Mouse (Mus musculus) stomach, embryonic 14.5 days (tissue): ENCODE results near the gene Fto. TPM values are rescaled to one million over a fixed set of nuclear protein-coding genes. Genes with fewer than 3 reads are reported as not detected.

Experiments
- ATAC-seq: fragments of 200-750 bp; cut with Nextera tagmentation; 2 replicates; pipeline ENCODE4 v1.8.0; 2017; ENCODE audit warnings: low read depth, moderate TSS enrichment; ENCODE audit not compliant: insufficient number of reproducible peaks, insufficient read depth, low FRiP score
- H3K27ac ChIP-seq: fragments of 300-500 bp; sonication (generic); 2 replicates; pipeline ENCODE4 v1.5.1; 2014; ENCODE audit warnings: mild to moderate bottlenecking, low read length, moderate library complexity, mixed read lengths
- H3K27me3 ChIP-seq: fragments of 300-500 bp; sonication (generic); 2 replicates; pipeline ENCODE4 v1.6.1; 2014; ENCODE audit warnings: low read length, control low read depth, mixed read lengths; ENCODE audit not compliant: control insufficient read depth, insufficient read depth
- H3K36me3 ChIP-seq: fragments of 300-500 bp; sonication (generic); 2 replicates; pipeline ENCODE4 v1.6.1; 2014; ENCODE audit warnings: mild to moderate bottlenecking, control low read depth, low read length, moderate library complexity, mixed read lengths; ENCODE audit not compliant: control insufficient read depth, insufficient read depth
- H3K4me1 ChIP-seq: fragments of 300-500 bp; sonication (generic); 2 replicates; pipeline ENCODE4 v1.6.1; 2014; ENCODE audit warnings: low read length, control low read depth, mixed read lengths; ENCODE audit not compliant: control insufficient read depth, insufficient read depth
- H3K4me2 ChIP-seq: fragments of 300-500 bp; sonication (generic); replicated peaks from 2 replicates; pipeline ENCODE4 v1.6.1; 2014; ENCODE audit warnings: low read depth, low read length, control low read depth
- H3K4me3 ChIP-seq: fragments of 300-500 bp; sonication (generic); 2 replicates; pipeline ENCODE4 v1.5.1; 2014; ENCODE audit warnings: low read depth, low read length, control low read depth
- H3K9ac ChIP-seq: fragments of 300-500 bp; sonication (generic); replicated peaks from 2 replicates; pipeline ENCODE4 v1.6.1; 2014; ENCODE audit warnings: low read depth, mild to moderate bottlenecking, control low read depth, low read length, moderate library complexity, mixed read lengths
- H3K9me3 ChIP-seq: fragments of 300-500 bp; sonication (generic); 2 replicates; pipeline ENCODE4 v1.6.1; 2016; ENCODE audit warnings: low read depth, low read length, control low read depth; ENCODE audit not compliant: control insufficient read depth
- WGBS: fragments of 180-500 bp; shearing (Covaris S2); extraction: QIAGEN DNeasy Blood & Tissue Kit; methylation state at CpG from one replicate; pipeline ENCODE4 v1.1.7; 2014; 5-methylcytosine and 5-hydroxymethylcytosine counted together
- polyA plus RNA-seq: library from polyadenylated mRNA; unstranded; fragments of >200 nt; fragmentation: Nextera tagmentation; extraction: Ambion mirVana; gene quantifications from 2 replicates; pipeline ENCODE4 v1.2.1, GENCODE M21; 2014

Gene Fto
- polyA plus RNA-seq, 1 experiment from 2014 or later, result 89.6 TPM

DNA sequence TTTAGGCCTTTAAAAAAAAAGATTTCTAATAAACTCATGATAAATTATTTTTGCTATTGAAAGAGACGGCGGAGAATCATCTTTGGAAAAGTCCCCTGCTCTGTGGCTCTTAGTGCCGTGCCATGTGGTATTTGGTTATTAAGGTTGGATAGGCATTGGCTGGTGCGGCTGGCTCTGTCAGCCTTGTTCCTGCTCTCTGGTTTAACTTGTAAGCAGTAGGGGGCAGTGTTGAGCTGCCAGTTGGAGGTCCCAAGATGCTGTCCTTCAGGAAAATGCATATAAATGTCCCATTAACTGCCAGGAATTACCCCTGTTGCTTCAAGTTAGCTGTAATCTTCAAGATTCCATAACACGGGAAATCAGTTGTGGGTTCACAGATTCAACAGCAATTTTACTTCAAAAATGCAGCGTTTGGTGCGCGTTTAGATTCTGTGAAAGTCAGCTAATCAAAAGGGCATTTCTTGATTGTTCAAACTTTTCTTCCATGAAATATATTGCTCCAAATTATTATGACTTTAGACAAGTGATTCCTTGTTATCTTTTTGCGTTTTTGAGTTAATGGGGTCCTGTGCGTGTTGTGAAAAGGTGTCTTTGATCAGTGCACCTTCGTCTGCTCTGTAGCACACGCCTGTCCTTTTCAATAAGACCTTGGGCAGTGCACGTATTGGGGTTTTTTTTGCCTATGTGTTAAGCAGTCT lies 174.9 kb downstream of the Fto start:
- WGBS, result 55% methylated on average over 13 of the region's 13 CpGs
- Histone ChIP-seq H3K27me3 (no peaks in the 10 kb centered on the region), H3K9me3 (no peaks in the 10 kb centered on the region), H3K4me2 (no peak overlapping the region), H3K4me1 (no peaks in the 10 kb centered on the region; the same call in 1 of the 2 replicates), H3K27ac (no peak overlapping the region), H3K4me3 (no peak overlapping the region), H3K36me3 (0 out of 2 replicates have a peak, but pooled peaks cover 2% of the 10 kb centered on the region), H3K9ac (no peak overlapping the region)
- no peak for ATAC-seq

- Histone ChIP-seq H3K27me3 (no peaks in the 10 kb centered on the region), H3K4me1 (no peaks in the 10 kb centered on the region; the same call in 1 of the 2 replicates), H3K27ac (no peak overlapping the region), H3K36me3 (0 out of 2 replicates have a peak, but pooled peaks cover 2% of the 10 kb centered on the region), H3K9me3 (no peaks in the 10 kb centered on the region), H3K4me2 (no peak overlapping the region), H3K4me3 (no peak overlapping the region), H3K9ac (no peak overlapping the region)
- 66% methylated on average over 10 of the region's 10 CpGs for WGBS
- ATAC-seq, result no peak
Measured at GRCm38 (mm10) chr8:91488784-91489450, 175.6 kb downstream of the Fto start.

GRCm38 (mm10) chr8:91490065-91490464 lies 176.7 kb downstream of the Fto start:
- Histone ChIP-seq H3K36me3 (0 out of 2 replicates have a peak, but pooled peaks cover 2% of the 10 kb centered on the region), H3K4me1 (no peaks in the 10 kb centered on the region; the same call in 1 of the 2 replicates), H3K27ac (no peak overlapping the region), H3K9ac (no peak overlapping the region), H3K9me3 (no peaks in the 10 kb centered on the region), H3K27me3 (no peaks in the 10 kb centered on the region), H3K4me2 (no peak overlapping the region), H3K4me3 (no peak overlapping the region)
- WGBS, result 27% methylated on average over 5 of the region's 5 CpGs
- no peak for ATAC-seq

DNA sequence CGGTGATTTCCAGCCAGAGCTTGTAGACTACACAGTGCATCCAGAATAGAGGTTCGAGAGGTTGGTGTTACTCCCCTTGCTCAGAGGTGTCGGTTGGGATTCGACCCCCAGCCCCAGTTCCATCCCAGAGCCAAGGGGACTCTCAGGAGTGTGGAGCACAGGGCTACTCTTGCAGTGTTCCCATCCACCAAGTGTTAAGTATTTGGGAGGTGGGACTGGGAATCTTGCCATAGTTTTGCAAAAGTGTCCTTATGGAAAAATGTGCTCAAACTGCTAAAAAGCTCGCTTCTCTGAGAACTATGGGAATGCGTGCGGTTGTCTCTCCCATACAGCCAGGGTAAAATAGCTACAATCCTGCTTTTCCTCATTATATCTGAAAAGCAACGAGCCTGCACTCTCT lies 180.0 kb downstream of the Fto start:
- Histone ChIP-seq H3K27ac (no peak overlapping the region), H3K4me1 (no peaks in the 10 kb centered on the region; the same call in 1 of the 2 replicates), H3K36me3 (no peaks in the 10 kb centered on the region), H3K9ac (no peak overlapping the region), H3K27me3 (no peaks in the 10 kb centered on the region), H3K9me3 (no peaks in the 10 kb centered on the region), H3K4me3 (no peak overlapping the region), H3K4me2 (no peak overlapping the region)
- WGBS, result 72% methylated on average over 8 of the region's 8 CpGs
- no peak for ATAC-seq

- WGBS, result 61% methylated on average over 10 of the region's 10 CpGs
- no peaks in the 10 kb centered on the region; the same call in 1 of the 2 replicates for H3K4me1 ChIP-seq
- no peak for ATAC-seq
Measured at GRCm38 (mm10) chr8:91494501-91495259, 181.4 kb downstream of the Fto start.

DNA sequence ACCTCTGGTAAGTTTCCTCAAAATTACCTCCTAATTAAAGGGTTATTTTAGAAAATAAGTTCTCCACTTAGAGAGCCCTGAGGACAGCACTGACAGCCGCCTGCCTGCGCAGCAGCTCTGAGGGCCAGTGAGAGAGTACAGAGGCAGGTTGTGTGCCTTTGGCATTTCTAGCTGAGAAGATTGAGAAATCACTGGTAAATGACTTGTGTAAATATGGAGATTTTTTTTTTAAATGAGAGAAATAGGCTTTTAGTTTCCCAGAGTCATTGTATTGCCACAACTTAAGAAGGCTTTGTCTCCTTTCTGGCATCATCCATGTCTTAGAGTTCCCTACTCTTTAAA lies 181.9 kb downstream of the Fto start:
- no peaks in the 10 kb centered on the region for H3K4me1 ChIP-seq
- no peak overlapping the region for H3K4me2 ChIP-seq
- no peaks in the 10 kb centered on the region for H3K9me3 ChIP-seq
- ATAC-seq, result no peak
- no peak overlapping the region for H3K27ac ChIP-seq
- no peak overlapping the region for H3K9ac ChIP-seq
- WGBS, result 71% methylated on average over 2 of the region's 2 CpGs
- no peaks in the 10 kb centered on the region for H3K36me3 ChIP-seq
- no peak overlapping the region for H3K4me3 ChIP-seq
- H3K27me3 ChIP-seq, result no peaks in the 10 kb centered on the region

More at GRCm38 (mm10) chr8:91494501-91495259, 181.4 kb downstream of the Fto start:
- H3K9ac ChIP-seq, result no peak overlapping the region
- H3K4me2 ChIP-seq, result no peak overlapping the region
- no peak overlapping the region for H3K27ac ChIP-seq
- no peaks in the 10 kb centered on the region for H3K9me3 ChIP-seq
- H3K36me3 ChIP-seq, result no peaks in the 10 kb centered on the region
- no peaks in the 10 kb centered on the region for H3K27me3 ChIP-seq
- H3K4me3 ChIP-seq, result no peak overlapping the region

GRCm38 (mm10) chr8:91496000-91496399 lies 182.7 kb downstream of the Fto start:
- H3K4me1 ChIP-seq, result no peaks in the 10 kb centered on the region
- H3K9me3 ChIP-seq, result no peaks in the 10 kb centered on the region
- no peaks in the 10 kb centered on the region for H3K27me3 ChIP-seq
- H3K27ac ChIP-seq, result no peak overlapping the region
- H3K9ac ChIP-seq, result no peak overlapping the region
- ATAC-seq, result no peak
- H3K4me3 ChIP-seq, result no peak overlapping the region
- H3K36me3 ChIP-seq, result no peaks in the 10 kb centered on the region
- H3K4me2 ChIP-seq, result no peak overlapping the region

DNA sequence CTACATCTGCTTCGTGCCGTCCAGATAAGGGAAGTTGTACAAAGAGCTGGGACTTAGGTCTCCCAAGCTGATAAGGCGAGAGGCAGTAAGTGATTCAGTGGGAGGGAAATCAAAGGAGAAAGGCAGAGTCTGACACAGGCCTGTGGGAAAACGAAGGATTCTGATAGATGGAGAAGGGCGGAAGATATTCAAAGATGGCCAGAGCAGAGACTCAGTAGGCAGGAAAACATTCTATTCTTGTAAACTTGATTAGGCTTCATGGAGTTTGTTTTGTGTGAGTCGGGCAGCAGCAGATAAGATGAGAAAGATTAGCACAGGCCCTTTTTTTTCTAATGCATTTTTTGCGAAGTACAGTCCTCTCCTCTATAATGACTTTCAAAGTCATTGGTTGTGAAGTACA lies 183.6 kb downstream of the Fto start:
- Histone ChIP-seq H3K9me3 (no peaks in the 10 kb centered on the region), H3K4me3 (no peak overlapping the region), H3K36me3 (no peaks in the 10 kb centered on the region), H3K4me1 (no peaks in the 10 kb centered on the region), H3K4me2 (no peak overlapping the region), H3K27me3 (no peaks in the 10 kb centered on the region), H3K9ac (no peak overlapping the region), H3K27ac (no peak overlapping the region)
- 53% methylated on average over 7 of the region's 7 CpGs for WGBS
- no peak for ATAC-seq
